Mouse (Mus musculus): Measurements from ENCODE around the gene Teddm2.

The Teddm2 gene

DNA sequence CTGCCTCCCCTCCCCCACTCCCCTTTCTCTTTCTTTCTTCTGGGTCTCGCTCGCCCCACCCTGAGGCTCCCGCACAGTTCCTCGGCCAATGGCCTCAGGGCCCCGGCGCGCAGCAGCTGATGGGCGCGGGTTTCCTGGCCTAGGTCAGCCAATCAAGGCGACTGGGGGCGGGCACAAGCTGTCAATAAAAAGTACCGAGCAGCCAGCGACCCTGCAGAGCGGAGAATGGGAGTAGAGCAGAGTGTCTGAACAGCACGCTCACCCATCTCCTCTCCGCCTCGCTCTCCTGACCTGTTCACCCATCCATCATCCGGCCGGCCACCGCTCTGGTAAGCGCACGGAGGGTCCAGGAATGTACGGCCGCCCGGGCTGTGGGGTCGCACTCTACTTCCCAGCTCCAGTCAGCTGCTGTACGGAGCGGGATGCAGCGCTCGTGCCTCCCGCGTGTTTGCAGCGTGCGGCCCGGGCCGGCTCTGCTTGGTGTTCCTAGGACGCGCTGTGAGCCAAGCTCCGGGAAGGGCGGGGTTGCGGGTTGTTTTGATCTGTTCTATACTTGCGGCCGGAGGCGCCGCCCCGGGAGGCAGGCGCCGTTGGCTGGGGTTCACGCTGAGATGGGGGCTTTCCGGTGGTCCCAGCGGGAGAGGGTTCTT lies at the start of gene Teddm2, which contains the start of gene Glul:
Teddm2 (minus strand) TSS at position 498 of the 650 bp plus-strand sequence.
Glul (plus strand) TSS at position 214 of the 650 bp plus-strand sequence.
- peak; percentile 97 for DNase-seq (ENCODE audit: low read depth, low spot score)

DNA sequence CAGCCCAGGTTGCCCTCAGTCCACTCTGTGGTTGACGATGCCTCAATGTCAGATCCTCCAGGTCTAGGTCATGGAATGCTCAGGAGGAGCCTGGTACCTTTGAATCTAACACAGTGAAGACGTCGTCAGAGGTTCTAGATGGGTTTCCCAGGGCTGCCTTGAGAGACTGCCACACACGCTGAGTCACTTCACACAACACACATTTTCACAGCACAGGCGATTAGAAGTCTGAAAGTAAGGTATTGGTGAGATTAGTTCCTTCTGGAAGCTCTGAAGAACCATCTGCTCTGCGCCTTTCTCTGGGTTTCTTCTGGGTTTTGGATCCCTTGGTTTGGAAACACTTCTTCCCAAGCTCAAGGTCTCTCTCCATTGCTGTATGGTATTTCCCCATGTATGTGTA lies 47.8 kb upstream of the Teddm2 start:
- DNase-seq (ENCODE audit: low read depth, low spot score): no peak

DNA sequence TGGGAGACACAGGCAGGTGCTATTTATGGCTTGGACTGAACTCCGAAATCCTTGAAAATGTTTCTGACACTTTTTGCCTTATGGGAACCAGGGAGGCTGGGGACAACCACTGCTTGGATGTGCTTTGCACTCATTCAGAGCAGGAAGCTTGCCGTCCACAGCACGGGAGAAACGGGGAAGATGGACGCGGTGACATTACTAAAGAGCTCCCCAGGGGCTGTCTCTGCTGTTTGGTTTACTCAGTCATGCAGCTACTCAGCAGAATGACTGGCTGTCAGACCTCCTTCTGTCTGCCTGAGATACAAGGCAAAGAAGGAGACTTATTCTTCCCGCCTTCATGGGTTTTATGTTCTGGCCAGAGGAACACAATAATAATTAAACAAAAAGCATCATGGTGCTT lies 46.9 kb upstream of the Teddm2 start:
- DNase-seq (ENCODE audit: low read depth, low spot score): no peak

DNA sequence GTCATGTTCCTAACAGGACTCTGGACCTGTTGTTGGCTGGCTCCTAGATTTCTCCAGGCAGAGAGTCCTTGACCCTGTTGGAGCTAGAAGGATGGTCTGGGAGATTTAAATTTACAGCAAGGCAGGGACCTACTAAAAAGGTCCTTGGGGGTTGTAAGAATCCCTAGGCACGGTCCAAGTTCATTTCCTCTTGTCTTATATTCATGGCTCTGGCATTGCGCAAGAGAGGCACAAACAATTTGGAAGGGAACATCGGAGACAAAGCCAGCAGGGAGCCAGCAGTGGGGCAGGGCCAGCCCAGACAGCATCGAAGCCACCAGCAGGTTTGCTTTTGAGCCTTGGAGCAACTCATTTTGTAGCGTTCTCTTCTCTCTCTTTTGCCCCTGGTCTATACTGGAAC lies 45.2 kb upstream of the Teddm2 start:
- DNase-seq (ENCODE audit: low read depth, low spot score): no peak

DNA sequence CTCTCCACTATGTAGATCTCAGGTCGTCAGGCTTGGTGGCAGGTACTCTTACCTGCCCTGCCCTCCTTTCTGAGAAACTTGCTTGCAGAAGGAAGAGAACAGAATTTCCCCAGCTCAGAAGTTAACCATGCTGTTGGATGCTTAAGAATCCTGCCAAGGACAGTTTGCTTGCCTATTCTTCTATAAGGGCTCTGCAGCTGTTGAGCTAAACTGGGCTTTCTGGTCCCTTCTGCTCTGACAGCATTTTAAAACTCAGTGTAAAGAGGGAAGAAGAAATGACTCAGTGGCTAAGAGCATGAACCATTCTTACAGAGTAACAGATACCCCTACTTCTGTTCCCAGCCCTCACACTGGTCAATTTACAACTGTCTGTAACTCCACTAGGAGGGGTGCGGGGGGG lies 41.0 kb upstream of the Teddm2 start:
- no peak for DNase-seq (ENCODE audit: low read depth, low spot score)

DNA sequence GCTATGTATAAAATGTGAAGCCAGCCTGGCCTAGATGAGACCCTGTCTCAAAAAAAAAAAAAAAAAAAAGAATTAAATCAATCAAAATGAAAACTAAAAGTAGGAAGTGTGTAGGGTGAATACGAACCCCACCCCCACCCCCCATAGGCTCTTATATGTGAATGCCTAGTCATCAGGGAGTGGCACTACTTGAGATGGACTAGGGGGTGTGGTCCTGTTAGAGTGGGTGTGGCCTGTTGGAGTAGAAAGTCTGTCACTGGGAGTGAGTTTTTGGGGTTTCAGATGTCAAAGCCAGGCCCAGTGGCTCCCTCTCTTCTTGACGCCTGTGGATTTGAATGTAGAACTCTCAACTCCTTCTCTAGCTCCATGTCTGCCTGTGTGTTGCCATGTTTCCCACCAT lies 37.0 kb upstream of the Teddm2 start:
- no peak for DNase-seq (ENCODE audit: low read depth, low spot score)

DNA sequence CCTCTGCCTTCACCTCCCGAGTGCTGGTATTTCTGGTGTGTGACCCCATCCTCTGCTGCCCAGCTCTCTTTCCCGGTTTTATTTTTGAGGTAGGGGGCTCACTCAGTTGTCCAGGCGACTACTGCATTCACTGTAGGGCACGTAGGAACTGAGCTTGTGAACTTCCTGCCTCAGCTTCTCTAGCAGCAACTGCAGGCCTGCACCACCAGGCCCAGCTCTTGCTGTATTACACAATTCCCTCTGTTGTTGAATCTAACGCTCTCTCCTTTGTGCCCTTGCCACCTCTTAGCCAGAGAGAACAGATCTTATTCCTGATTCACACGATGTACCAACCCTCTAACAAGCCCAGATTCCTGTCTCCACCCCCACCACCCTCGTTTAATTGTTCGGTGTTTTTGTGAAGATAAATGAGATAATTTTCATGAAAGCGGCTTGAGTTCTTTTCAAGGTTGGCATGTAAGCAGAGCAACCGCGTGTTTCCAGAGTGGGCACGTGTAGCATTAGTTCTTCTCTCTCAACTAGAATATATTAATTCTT lies 35.9 kb upstream of the Teddm2 start:
- DNase-seq (ENCODE audit: low read depth, low spot score): no peak

DNA sequence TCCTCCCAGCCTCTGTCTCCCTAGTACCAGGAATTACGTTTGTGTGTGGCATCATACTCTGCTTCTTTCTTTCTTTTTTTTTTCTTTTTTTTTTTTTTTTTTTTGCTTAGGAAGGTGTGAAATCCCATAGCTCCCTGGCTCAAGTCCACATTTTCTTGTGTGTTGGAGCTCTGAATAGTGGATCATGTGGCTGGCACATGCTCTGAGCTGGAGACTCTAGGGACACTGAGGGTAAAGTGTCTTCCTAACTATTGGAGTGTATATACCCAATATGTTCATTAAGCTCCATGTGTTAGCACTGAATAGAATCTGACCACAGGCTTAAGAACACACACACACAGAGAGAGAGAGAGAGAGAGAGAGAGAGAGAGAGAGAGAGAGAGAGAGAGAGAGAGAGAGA lies 33.7 kb upstream of the Teddm2 start:
- no peak for DNase-seq (ENCODE audit: low read depth, low spot score)

DNA sequence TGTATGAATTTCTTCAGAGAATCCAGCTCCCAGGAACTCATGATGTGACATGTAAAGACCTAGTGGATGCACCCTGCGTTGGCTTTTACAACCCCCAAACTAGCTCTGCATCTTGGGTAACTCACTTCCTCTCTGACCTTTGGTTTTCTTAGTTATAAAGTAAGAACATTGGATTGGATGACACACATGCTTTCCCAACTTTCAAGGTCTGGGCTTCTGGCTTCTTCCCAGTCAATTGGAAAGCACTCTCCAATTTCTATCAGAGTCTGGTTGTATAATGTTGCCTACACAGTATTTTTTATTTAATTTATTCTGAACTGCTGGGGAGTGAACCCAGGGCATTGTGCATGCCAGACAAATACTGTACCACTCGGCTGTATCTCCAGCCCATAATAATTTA lies 30.4 kb upstream of the Teddm2 start:
- DNase-seq (ENCODE audit: low read depth, low spot score): no peak

DNA sequence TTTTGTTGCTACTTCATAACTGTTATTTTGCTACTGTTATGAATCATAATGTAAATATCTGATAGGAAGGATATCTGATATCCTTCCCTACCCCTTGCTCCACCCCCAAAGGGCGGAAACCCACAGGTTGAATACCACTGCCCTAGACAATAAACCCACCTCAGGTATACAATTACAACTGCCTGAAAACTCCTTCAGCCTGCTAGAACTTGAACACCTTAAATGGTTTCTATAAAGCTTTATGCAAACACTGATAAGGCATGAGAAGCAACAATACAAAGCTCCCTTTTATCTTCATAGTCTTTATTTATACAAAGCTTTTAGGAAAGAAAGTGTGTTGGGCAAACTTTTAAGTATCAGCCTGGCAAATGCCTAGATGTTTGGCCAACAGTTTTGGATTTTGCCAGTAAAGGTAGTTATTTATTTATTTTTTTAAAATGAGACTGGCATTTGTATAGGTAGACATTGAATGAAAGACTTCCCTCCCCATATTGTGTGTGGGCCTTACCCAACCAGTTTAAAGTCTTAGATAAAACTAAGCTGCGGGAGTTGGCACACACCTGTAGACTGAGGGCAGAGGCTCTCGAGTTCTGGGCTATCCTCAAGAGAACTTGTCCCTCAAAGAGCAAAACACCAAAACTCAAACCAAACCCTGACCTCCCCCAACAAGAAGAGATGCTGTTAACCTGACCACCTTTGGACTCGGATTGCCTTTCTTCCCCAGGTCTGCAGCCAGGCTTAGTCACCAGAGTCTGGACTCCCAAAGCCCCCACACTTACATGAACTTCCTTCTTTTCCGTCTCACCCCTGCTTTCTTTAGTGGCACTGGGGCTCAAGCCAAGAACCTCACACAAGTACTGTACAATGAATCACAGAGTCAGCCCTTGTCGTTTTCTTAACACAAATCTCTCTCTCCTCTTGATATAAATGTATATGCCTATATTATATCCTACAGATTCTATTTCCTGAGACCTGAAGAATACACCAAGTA lies 24.7 kb upstream of the Teddm2 start:
- DNase-seq (ENCODE audit: low read depth, low spot score): no peak

DNA sequence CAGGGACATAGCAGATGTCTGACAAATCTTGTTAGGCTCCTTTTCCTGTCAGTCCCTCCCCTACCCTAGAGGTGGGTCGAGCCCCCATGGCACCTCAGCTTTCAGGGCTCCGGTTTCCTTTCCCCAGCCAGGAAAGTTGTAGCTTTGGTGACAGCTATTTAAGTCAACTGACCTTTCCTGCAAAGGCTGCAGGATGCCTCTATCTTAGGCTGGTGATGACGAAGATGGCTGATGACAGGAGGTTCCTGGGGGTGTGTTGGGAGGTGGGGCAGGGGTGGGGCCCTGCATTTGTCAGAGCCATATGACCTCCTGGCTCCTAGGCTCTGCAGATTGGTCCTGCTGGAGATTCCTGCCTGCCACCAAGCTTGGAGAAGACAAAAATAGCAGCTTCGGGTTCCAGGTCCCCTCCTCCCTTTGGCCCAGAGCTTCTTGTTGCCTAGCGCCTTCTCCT lies 22.6 kb upstream of the Teddm2 start:
- no peak for DNase-seq (ENCODE audit: low read depth, low spot score)

DNA sequence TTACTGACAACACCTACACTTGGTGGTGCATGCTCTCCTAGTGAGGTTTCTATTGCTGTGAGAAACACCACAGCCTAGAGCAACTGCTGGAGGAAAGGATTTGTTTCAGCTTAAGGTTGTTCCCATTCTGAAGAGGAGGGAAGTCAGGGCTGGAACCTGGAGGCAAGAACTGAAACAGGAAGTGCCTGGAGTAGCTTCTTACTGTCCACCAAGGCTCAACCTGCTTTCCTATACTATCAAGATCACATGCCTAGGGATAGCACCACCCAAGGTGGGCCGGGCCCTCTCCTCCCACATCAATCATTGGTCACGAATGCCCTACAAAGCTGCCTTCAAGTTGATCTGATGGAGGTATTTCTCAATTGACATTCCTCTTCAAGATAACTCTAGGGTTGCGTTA lies 21.6 kb upstream of the Teddm2 start:
- DNase-seq (ENCODE audit: low read depth, low spot score): no peak

DNA sequence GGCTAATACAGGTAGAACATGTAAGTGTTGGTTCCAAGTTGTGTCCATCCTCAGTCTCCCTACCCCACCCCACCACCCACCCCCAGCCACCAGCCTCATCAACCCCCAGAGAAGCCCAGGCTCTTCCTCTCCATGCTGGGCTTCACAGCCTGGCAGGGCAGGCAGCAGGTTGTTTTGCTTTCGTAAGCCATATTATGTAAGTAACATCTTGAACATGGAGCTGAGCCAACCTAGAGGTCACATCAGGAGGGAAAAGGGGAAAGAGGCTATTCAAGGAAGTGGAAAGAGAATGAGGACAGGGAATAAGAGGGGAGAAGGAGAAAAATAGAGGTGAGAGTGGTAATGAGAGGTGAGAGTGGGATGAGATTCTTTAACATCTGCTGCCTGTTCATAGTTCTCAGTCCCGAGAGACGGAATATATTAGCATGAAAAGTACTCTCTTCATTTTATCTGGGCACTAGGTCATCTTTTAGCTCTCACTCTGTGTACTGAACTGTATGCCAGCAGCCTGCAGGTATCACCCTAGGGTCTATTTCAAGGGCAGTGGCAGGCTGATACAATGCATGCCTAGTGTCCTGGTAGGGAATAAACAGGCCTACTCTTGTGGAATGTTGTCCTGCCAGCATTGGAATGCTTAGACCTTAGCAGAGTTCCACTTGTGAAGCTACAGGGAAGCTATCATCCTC lies 18.6 kb upstream of the Teddm2 start:
- no peak for DNase-seq (ENCODE audit: low read depth, low spot score)

DNA sequence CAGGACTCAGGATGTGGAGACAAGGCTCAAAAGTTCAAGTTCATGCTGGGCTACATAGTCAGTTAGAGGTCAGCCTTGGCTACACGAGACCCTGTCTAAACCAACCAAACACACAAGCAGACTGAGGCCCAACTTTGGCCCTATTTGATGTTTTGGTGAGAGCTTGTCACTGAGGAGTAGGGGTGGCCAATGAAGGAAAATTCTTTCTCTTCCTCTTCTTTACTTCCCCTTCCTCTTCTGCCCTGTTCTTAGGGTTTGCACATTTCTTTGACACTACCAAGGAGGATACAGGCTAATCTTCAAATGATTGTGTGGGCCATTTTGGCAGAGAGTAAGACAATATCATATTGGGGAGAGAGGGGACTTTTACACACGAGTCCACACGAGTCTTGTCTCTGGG lies 13.8 kb upstream of the Teddm2 start:
- DNase-seq (ENCODE audit: low read depth, low spot score): peak; percentile 39

DNA sequence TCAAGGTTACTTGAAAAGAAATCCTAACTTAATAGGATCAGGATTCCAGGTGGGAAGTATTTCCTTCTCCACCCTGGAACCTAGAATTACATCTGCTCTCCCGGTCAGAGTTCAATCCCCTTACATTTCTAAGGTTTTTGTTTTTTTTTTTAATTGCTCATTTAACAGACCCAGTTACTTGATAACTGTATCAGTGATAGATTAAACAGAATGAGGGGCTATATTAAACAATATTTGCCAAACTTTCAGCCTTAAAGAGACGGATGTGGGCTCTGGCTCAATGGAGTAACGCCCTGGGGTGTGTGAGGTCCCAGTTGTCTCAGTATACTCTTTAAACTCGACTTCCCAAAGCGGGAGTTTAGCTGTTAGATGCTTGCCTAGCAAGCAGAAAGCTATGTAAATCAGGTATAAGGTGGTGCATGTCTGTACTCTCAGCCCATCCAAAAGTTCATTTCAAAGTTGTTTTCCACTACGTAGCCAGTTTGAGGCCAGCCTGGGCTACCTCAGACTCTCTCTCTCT lies 11.3 kb upstream of the Teddm2 start:
- no peak for DNase-seq (ENCODE audit: low read depth, low spot score)

DNA sequence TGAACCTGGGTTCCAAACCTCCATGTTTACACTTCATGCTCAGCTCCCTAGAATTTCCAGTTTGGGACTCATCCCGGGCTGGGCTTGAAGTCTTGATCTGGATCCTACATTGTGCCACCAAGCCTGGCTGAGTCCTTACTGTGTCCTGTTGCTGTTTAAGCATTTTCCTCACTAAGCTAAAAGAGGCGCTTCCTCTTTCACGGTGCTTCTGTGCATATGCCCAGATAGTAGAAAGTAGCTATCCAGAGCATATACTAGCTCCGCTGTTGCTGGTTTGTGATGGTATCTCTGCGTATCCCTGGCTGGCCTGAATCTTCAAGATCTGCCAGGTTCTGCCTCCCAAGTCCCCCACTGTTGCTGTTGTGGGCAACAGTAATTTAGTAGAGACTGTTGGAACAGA lies 10.4 kb upstream of the Teddm2 start:
- no peak for DNase-seq (ENCODE audit: low read depth, low spot score)

DNA sequence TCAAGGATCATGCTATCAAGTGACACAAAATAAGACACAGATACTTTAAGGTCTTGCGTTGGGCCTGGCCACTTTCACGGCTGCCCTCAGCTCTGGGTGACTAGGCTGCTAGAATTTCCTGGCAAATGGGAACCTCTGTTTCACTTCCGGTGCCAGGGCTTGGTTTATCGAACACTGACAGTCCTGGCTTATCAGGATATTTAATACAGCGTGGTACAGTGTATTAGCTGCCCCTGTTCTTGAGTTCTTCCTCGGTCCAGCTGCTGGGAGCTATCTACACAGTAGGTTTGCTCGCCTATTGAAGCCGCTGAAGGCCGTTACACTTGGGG lies 9.9 kb upstream of the Teddm2 start:
- no peak for DNase-seq (ENCODE audit: low read depth, low spot score)

DNA sequence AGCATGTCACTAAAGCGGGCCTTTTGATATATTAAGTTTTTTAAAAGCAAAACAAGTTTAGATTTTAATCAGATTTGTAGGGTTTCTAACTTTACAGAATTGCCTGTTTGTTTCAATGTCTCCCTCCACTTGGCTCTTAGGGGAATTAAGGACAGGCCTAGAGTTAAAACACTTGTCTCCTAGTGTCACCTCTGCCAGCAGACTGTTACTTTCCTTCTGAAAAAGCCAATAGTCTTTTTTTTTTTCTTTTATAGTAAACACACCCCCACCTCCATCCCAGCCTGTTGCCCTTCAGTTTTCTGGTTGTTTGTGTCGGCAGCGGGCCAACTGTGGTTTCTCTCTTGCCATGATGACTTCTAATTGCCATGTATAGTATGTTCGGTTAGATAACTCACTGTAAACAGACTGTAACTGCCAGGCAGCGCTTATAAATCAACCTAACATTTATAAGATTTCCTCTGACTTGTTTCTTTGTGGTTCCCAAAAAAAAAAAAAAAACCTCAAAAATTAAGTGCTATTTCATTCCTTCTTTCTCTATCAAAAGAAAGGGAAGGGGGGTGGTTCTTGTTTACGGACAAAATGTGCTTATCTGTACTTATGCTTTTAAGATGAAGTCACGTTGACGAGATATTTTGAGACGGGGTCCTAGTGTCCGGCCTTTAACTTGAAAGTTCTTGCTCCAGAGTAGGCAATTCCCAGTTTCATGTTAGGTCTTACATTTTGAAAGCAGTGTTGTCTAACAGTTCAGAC lies 9.4 kb upstream of the Teddm2 start:
- no peak for DNase-seq (ENCODE audit: low read depth, low spot score)

DNA sequence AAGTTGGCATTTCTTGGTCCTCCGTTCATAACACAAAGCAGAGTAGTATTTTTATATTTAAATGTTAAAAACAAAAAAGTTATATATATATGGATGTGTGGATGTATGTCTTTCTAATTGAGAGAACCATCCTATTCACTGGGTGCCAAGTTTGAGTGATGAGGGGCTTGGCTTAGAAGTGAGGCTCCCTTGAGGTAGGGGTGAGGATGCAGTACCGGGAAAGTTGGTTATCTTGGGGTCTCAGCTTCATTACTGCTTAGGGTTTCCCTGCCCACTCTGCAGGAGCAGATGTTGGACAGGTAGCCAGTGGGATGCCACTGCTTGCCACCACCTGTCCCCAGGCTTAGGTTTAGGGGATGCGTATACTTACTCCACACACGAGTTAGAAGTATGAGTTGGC lies 8.7 kb upstream of the Teddm2 start:
- no peak for DNase-seq (ENCODE audit: low read depth, low spot score)

DNA sequence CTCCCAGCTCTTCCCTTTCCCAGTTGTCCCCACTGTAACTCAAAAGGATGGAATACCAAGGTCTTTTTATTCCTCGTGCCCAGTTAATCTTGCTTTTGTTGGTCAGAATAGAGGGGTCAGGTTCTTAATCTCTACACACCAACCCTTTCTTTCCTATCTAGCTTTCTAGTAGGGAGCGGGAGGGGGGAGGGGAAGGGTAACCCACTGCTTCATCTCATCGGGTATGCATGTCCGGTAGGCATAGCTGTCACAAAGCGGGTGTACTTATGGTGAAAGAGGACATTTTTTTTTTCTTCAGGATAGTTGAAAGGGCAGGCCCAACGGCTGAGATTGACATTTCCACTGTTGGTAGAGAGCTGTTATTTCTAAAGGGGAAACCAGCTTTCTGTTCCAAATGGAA lies 8.2 kb upstream of the Teddm2 start:
- no peak for DNase-seq (ENCODE audit: low read depth, low spot score)

DNA sequence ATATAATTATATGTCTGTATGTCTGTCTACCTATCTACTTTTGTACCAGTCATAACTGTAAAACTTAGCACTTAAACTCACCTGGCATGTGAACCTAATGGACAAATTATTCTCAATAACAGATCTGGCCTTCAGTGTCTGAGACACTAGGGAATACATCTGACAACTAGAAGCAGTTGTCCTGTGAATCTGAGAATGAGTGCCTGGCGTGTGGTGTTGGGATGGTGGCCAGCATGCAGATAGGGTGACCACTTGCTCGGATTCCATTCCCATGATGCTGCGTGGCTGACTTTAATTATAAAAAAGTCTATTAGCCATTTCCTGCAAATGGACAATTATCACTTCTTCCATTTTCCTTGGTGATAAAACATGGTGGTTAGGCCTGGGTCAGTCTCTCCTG lies 5.9 kb upstream of the Teddm2 start:
- DNase-seq (ENCODE audit: low read depth, low spot score): no peak
